Mouse (Mus musculus) hindbrain, postnatal 0 days (tissue): Measurements from ENCODE around the gene Cks2. TPM values are rescaled to one million over a fixed set of nuclear protein-coding genes. Genes with fewer than 3 reads are reported as not detected.
"Not testable (repeated sequence)": the region's sequence is repeated elsewhere in the genome, so short reads cannot be mapped to it uniquely, and the experiment has no call there.

Experiments
- ATAC-seq: fragments of 200-750 bp; cut with Nextera tagmentation; 2 replicates; pipeline ENCODE4 v1.8.0; 2017; ENCODE audit warnings: mild to moderate bottlenecking, moderate TSS enrichment, moderate library complexity
- DNase-seq: peaks from one replicate; pipeline ENCODE4 v3.0.0-alpha.2; 2015; ENCODE audit warnings: low spot score
- H3K27ac ChIP-seq: fragments of 300-500 bp; sonication (generic); 2 replicates; pipeline ENCODE4 v1.5.1; 2014; ENCODE audit warnings: mild to moderate bottlenecking
- H3K27me3 ChIP-seq: fragments of 300-500 bp; sonication (generic); 2 replicates; pipeline ENCODE4 v1.6.1; 2014; ENCODE audit warnings: low read length, mixed read lengths; ENCODE audit not compliant: insufficient read depth
- H3K36me3 ChIP-seq: fragments of 300-500 bp; sonication (generic); 2 replicates; pipeline ENCODE4 v1.6.1; 2014; ENCODE audit warnings: low read length, mixed read lengths; ENCODE audit not compliant: insufficient read depth
- H3K4me1 ChIP-seq: fragments of 300-500 bp; sonication (generic); 2 replicates; pipeline ENCODE4 v1.6.1; 2014; ENCODE audit warnings: antibody characterized with exemption, low read length, mixed read lengths; ENCODE audit not compliant: insufficient read depth
- H3K4me2 ChIP-seq: fragments of 300-500 bp; sonication (generic); 2 replicates; pipeline ENCODE4 v1.6.1; 2014; ENCODE audit warnings: low read depth, mild to moderate bottlenecking, low read length, moderate library complexity, mixed read lengths
- H3K4me3 ChIP-seq: fragments of 300-500 bp; sonication (generic); 2 replicates; pipeline ENCODE4 v1.5.1; 2014; ENCODE audit warnings: low read length
- H3K9ac ChIP-seq: fragments of 300-500 bp; sonication (generic); replicated peaks from 2 replicates; pipeline ENCODE4 v1.6.1; 2014; ENCODE audit warnings: mild to moderate bottlenecking, low read length, moderate library complexity, mixed read lengths
- H3K9me3 ChIP-seq: fragments of 300-500 bp; sonication (generic); 2 replicates; pipeline ENCODE4 v1.6.1; 2016; ENCODE audit warnings: low read length, mixed read lengths
- CTCF ChIP-seq: IDR thresholded peaks from 2 replicates; pipeline ENCODE4 v1.5.1; 2016; ENCODE audit warnings: antibody characterized with exemption, control low read depth, low read depth
- WGBS: fragments of 180-500 bp; shearing (Covaris S2); extraction: QIAGEN DNeasy Blood & Tissue Kit; methylation state at CpG from one replicate; pipeline ENCODE4 v1.1.7; 2014; 5-methylcytosine and 5-hydroxymethylcytosine counted together
- polyA plus RNA-seq: library from polyadenylated mRNA; unstranded; fragments of >200 nt; fragmentation: Nextera tagmentation; extraction: Ambion mirVana; gene quantifications from 2 replicates; pipeline ENCODE4 v1.2.1, GENCODE M21; 2015
- total RNA-seq: library from RNA; depleted of rRNA; stranded (reverse); fragments of >200 nt; gene quantifications from 2 replicates; pipeline ENCODE4 v1.2.3, GENCODE M21; 2014

The Cks2 gene
- total and polyA plus RNA-seq, 2 experiments from 2014 or later, result 41.0 to 58.6 TPM

GRCm38 (mm10) chr13:51658094-51658493 lies 13.1 kb downstream of the Cks2 start:
- no peak overlapping the region for H3K27ac ChIP-seq
- H3K36me3 ChIP-seq, result peaks cover 62% of the 10 kb centered on the region
- H3K27me3 ChIP-seq, result no peaks in the 10 kb centered on the region
- H3K9me3 ChIP-seq, result no peaks in the 10 kb centered on the region
- no peak overlapping the region for H3K9ac ChIP-seq
- DNase-seq (no peak), ATAC-seq (no peak)
- no peak for TF ChIP-seq CTCF
- H3K4me1 ChIP-seq, result no peaks in the 10 kb centered on the region
- H3K4me2 ChIP-seq, result no peak overlapping the region
- H3K4me3 ChIP-seq, result no peak overlapping the region
- 98% methylated on average over 3 of the region's 3 CpGs for WGBS

GRCm38 (mm10) chr13:51659573-51659972 lies 14.5 kb downstream of the Cks2 start:
- WGBS, result 96% methylated on average over 7 of the region's 7 CpGs
- Histone ChIP-seq H3K9me3 (no peaks in the 10 kb centered on the region), H3K9ac (no peak overlapping the region), H3K36me3 (peaks cover 69% of the 10 kb centered on the region), H3K4me2 (no peak overlapping the region), H3K4me1 (no peaks in the 10 kb centered on the region), H3K4me3 (no peak overlapping the region), H3K27ac (no peak overlapping the region), H3K27me3 (no peaks in the 10 kb centered on the region)
- ATAC-seq (no peak), DNase-seq (no peak)
- no peak for TF ChIP-seq CTCF

GRCm38 (mm10) chr13:51663561-51663960 lies 18.5 kb downstream of the Cks2 start:
- Histone ChIP-seq H3K4me2 (no peak overlapping the region), H3K36me3 (peaks cover 65% of the 10 kb centered on the region), H3K4me1 (no peaks in the 10 kb centered on the region), H3K9me3 (no peaks in the 10 kb centered on the region), H3K27ac (no peak overlapping the region), H3K9ac (no peak overlapping the region), H3K4me3 (no peak overlapping the region), H3K27me3 (no peaks in the 10 kb centered on the region)
- DNase-seq (no peak), ATAC-seq (no peak)
- no peak for TF ChIP-seq CTCF
- 94% methylated on average over 2 of the region's 2 CpGs for WGBS

GRCm38 (mm10) chr13:51668195-51668594 lies 23.2 kb downstream of the Cks2 start:
- WGBS, result 94% methylated on average over 12 of the region's 12 CpGs

GRCm38 (mm10) chr13:51676641-51677040 lies 31.6 kb downstream of the Cks2 start:
- 64% methylated on average over 4 of the region's 4 CpGs for WGBS
- Histone ChIP-seq H3K4me1 (no peaks in the 10 kb centered on the region), H3K9me3 (no peaks in the 10 kb centered on the region), H3K36me3 (peaks cover 67% of the 10 kb centered on the region), H3K9ac (no peak overlapping the region), H3K27me3 (no peaks in the 10 kb centered on the region), H3K4me3 (no peak overlapping the region), H3K27ac (no peak overlapping the region), H3K4me2 (no peak overlapping the region)
- TF ChIP-seq CTCF, result no peak
- DNase-seq, result peak; percentile 29
- ATAC-seq, result no peak

More at GRCm38 (mm10) chr13:51668195-51668594, 23.2 kb downstream of the Cks2 start:
- DNase-seq, H3K9me3 ChIP-seq, H3K27ac ChIP-seq, H3K9ac ChIP-seq, H3K27me3 ChIP-seq, H3K4me2 ChIP-seq, H3K4me1 ChIP-seq, H3K4me3 ChIP-seq, ATAC-seq: not testable (repeated sequence)
- peaks cover 53% of the 10 kb centered on the region for H3K36me3 ChIP-seq

- DNase-seq (no peak), ATAC-seq (no peak)
- no peak overlapping the region for H3K27ac ChIP-seq
- H3K9ac ChIP-seq, result no peak overlapping the region
- no peak for TF ChIP-seq CTCF
- no peaks in the 10 kb centered on the region for H3K27me3 ChIP-seq
- H3K9me3 ChIP-seq, result no peaks in the 10 kb centered on the region
- H3K4me2 ChIP-seq, result no peak overlapping the region
- peaks cover 70% of the 10 kb centered on the region for H3K36me3 ChIP-seq
- no peak overlapping the region for H3K4me3 ChIP-seq
- H3K4me1 ChIP-seq, result no peaks in the 10 kb centered on the region
- 94% methylated on average over 12 of the region's 12 CpGs for WGBS
Measured at GRCm38 (mm10) chr13:51677041-51677440, 32.0 kb downstream of the Cks2 start.

- no peak for DNase-seq
- no peaks in the 10 kb centered on the region for H3K27me3 ChIP-seq
- no peak overlapping the region for H3K9ac ChIP-seq
- ATAC-seq, result peak; percentile 22; the same call in 1 of the 2 replicates
- no peaks in the 10 kb centered on the region for H3K4me1 ChIP-seq
- TF ChIP-seq CTCF, result no peak
- no peaks in the 10 kb centered on the region for H3K9me3 ChIP-seq
- peaks cover 73% of the 10 kb centered on the region for H3K36me3 ChIP-seq
- no peak overlapping the region for H3K27ac ChIP-seq
- 87% methylated on average over 7 of the region's 7 CpGs for WGBS
- no peak overlapping the region for H3K4me3 ChIP-seq
- no peak overlapping the region for H3K4me2 ChIP-seq
Measured at GRCm38 (mm10) chr13:51677630-51678185, 32.7 kb downstream of the Cks2 start.
